Mouse (Mus musculus): ENCODE measurements around the gene Slc41a2. TPM values are rescaled to one million over a fixed set of nuclear protein-coding genes. Genes with fewer than 3 reads are reported as not detected.

The Slc41a2 gene
- polyA plus RNA-seq, 1 experiment, result 11.5 TPM

DNA sequence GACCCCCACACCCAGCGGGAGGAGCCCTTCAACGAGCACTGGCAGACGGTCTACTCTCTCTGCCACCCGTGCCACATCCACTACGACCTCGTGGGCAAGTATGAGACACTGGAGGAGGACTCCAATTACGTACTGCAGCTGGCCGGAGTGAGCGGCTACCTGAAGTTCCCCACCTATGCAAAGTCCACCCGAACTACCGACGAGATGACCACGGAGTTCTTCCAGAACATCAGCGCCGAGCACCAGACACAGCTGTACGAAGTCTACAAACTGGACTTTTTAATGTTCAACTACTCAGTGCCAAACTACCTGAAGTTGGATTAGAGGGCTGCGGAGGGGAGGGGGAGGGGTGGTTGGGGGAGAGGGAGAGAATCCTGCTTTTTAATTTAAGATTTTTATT, 146.2 kb downstream of the Slc41a2 start:
- H3K27me3 ChIP-seq (ENCODE audit: control insufficient read depth, insufficient read depth, low read length), result no peaks in the 10 kb centered on the region
- TF ChIP-seq POLR2A (IDR thresholded peaks at IDR 0.05; ENCODE audit: low read depth, low read length) (no peak), CTCF (IDR thresholded peaks at IDR 0.05; ENCODE audit: extremely low read depth, insufficient read length, insufficient replicate concordance, low read depth, low read length) (no peak)
- no peak overlapping the region for H3K4me3 ChIP-seq (ENCODE audit: low read depth, low read length)
- 97% methylated on average over 17 of the region's 17 CpGs for WGBS
- H3K4me1 ChIP-seq (ENCODE audit: control insufficient read depth, insufficient read depth, insufficient read length, low read length), result no peaks in the 10 kb centered on the region
- no peak overlapping the region for H3K27ac ChIP-seq (ENCODE audit: insufficient read depth, low read depth, low read length)
- no peaks in the 10 kb centered on the region for H3K36me3 ChIP-seq (ENCODE audit: control insufficient read depth, insufficient read depth, low read length)

DNA sequence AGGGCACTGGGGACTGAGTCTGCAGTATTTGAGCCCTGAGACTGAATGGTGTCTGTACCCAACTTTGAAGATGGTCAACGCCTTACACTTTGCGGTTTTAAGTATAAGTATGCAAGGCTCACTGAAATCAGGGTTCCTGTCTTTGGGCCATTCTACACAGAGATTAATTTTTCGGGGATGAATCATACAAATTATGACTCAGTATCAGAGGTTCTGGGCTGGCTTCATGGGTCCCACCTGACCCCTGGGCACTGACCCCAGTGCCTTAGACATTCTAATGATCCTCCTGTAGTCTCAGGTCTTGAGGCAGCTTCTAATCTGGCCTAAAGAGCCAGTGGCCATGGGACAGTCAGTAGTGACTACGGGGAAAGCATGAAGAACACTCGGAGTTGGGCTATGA, 148.6 kb downstream of the Slc41a2 start:
- WGBS, result 96% methylated on average over 5 of the region's 5 CpGs
- H3K36me3 ChIP-seq (ENCODE audit: control insufficient read depth, insufficient read depth, low read length), result no peaks in the 10 kb centered on the region
- no peak overlapping the region for H3K4me3 ChIP-seq (ENCODE audit: low read depth, low read length)
- H3K27ac ChIP-seq (ENCODE audit: insufficient read depth, low read depth, low read length), result no peak overlapping the region
- no peaks in the 10 kb centered on the region; the same call in 1 of the 2 replicates for H3K4me1 ChIP-seq (ENCODE audit: control insufficient read depth, insufficient read depth, insufficient read length, low read length)
- H3K27me3 ChIP-seq (ENCODE audit: control insufficient read depth, insufficient read depth, low read length), result no peaks in the 10 kb centered on the region
- TF ChIP-seq POLR2A (IDR thresholded peaks at IDR 0.05; ENCODE audit: low read depth, low read length), result no peak
- no peak for TF ChIP-seq CTCF (IDR thresholded peaks at IDR 0.05; ENCODE audit: extremely low read depth, insufficient read length, insufficient replicate concordance, low read depth, low read length)

DNA sequence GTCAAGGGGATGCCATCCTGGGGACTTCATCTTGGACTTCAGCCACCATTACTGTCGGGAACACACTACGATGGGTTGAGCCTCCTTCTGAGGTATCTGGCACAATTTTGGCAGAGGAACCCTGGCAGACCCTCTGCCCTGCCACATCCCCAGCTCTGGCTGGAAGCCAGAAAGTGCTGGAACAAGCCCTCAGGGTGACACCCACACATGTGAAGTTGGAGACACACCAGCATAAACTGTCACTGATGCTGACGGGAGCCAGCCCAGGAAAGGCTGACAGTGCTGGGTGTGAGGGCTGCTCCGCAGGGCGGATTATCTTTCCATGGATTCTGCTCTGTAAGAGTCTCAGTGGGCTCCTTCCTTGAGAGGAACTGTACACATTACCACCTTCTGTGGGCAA, 150.7 kb downstream of the Slc41a2 start:
- no peaks in the 10 kb centered on the region; the same call in 1 of the 2 replicates for H3K4me1 ChIP-seq (ENCODE audit: control insufficient read depth, insufficient read depth, insufficient read length, low read length)
- TF ChIP-seq CTCF (IDR thresholded peaks at IDR 0.05; ENCODE audit: extremely low read depth, insufficient read length, insufficient replicate concordance, low read depth, low read length) (no peak), POLR2A (IDR thresholded peaks at IDR 0.05; ENCODE audit: low read depth, low read length) (no peak)
- no peaks in the 10 kb centered on the region for H3K27me3 ChIP-seq (ENCODE audit: control insufficient read depth, insufficient read depth, low read length)
- WGBS, result 79% methylated on average over 5 of the region's 5 CpGs
- H3K4me3 ChIP-seq (ENCODE audit: low read depth, low read length), result no peak overlapping the region
- H3K27ac ChIP-seq (ENCODE audit: insufficient read depth, low read depth, low read length), result no peak overlapping the region
- no peaks in the 10 kb centered on the region for H3K36me3 ChIP-seq (ENCODE audit: control insufficient read depth, insufficient read depth, low read length)

DNA sequence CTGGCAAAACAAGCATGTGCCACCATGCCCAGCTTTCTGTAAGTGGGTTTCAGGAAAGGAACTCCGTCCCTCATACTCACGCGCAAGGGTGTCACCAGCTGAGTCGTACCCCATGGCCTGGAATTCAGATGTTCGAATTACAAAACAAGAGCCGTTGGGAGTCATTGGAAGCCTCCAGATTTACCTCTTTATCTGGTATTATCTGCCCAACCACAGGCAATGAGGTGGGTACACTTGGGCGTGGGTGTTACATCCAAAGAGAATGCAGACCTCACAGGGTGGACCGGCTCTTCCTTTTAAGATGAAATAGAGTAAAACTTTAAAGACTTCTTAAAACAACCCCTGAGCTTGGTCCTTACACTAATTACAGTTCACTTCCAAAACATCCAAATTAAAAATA, 151.5 kb downstream of the Slc41a2 start:
- TF ChIP-seq POLR2A (IDR thresholded peaks at IDR 0.05; ENCODE audit: low read depth, low read length) (no peak), CTCF (IDR thresholded peaks at IDR 0.05; ENCODE audit: extremely low read depth, insufficient read length, insufficient replicate concordance, low read depth, low read length) (no peak)

DNA sequence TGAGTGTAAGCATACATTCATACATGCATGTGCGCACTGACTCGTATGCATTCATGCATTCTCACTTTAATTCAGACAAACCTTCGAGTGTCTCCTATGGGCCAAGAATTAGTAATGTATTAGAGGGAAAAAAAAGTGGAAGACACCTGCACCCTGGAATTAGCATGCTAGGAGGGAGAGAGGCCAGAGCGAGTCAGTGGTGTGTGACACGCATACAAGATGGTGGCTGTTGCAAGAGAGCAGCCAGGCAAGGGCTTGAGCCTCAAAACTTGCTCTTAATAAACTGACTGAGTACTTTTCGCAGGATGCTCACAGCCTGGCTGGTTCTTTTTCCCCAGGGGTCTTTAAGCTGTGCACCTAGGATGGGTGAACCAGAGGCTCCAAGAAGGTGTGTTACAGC, 152.6 kb downstream of the Slc41a2 start:
- H3K27ac ChIP-seq (ENCODE audit: insufficient read depth, low read depth, low read length), result no peak overlapping the region
- no peaks in the 10 kb centered on the region for H3K36me3 ChIP-seq (ENCODE audit: control insufficient read depth, insufficient read depth, low read length)
- H3K4me1 ChIP-seq (ENCODE audit: control insufficient read depth, insufficient read depth, insufficient read length, low read length), result no peaks in the 10 kb centered on the region; the same call in 1 of the 2 replicates
- 91% methylated on average over 6 of the region's 6 CpGs for WGBS
- H3K27me3 ChIP-seq (ENCODE audit: control insufficient read depth, insufficient read depth, low read length), result no peaks in the 10 kb centered on the region
- TF ChIP-seq POLR2A (IDR thresholded peaks at IDR 0.05; ENCODE audit: low read depth, low read length), result no peak
- no peak for TF ChIP-seq CTCF (IDR thresholded peaks at IDR 0.05; ENCODE audit: extremely low read depth, insufficient read length, insufficient replicate concordance, low read depth, low read length)
- no peak overlapping the region for H3K4me3 ChIP-seq (ENCODE audit: low read depth, low read length)

More for the DNA sequence above, 151.5 kb downstream of the Slc41a2 start:
- 87% methylated on average over 8 of the region's 8 CpGs for WGBS
- H3K36me3 ChIP-seq (ENCODE audit: control insufficient read depth, insufficient read depth, low read length), result no peaks in the 10 kb centered on the region
- no peaks in the 10 kb centered on the region for H3K27me3 ChIP-seq (ENCODE audit: control insufficient read depth, insufficient read depth, low read length)
- H3K27ac ChIP-seq (ENCODE audit: insufficient read depth, low read depth, low read length), result no peak overlapping the region
- no peaks in the 10 kb centered on the region; the same call in 1 of the 2 replicates for H3K4me1 ChIP-seq (ENCODE audit: control insufficient read depth, insufficient read depth, insufficient read length, low read length)
- H3K4me3 ChIP-seq (ENCODE audit: low read depth, low read length), result no peak overlapping the region

DNA sequence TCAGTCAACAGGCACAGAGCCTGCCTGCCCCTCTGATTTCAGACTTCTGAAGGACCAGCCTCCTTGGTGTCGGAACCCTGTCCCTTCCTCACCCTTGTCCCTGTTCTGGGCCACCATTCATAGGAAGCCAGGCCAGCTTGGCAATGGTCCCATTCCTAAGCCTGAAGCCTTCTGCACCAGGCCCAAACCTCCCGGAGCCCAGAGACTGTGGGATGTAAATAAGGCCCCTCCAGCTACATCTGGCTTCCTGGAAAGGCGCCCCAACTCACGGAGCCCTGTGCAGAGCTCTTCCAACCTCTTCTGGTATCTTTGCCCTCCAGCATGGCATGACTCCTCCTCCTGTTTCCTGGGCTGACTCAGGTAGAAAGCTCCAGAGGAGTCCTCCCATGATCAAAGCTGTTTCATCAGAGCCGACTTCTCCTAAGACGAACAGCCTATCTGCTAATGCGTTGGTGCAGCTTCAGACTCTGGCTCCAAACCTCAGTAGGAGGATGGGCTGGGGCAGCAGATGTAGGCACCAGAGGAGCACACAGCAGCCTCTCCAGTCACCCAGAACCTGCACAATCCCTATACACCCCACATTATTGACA, 153.1 kb downstream of the Slc41a2 start:
- TF ChIP-seq POLR2A (IDR thresholded peaks at IDR 0.05; ENCODE audit: low read depth, low read length) (no peak), CTCF (IDR thresholded peaks at IDR 0.05; ENCODE audit: extremely low read depth, insufficient read length, insufficient replicate concordance, low read depth, low read length) (no peak)
- Histone ChIP-seq H3K27ac (ENCODE audit: insufficient read depth, low read depth, low read length) (no peak overlapping the region), H3K4me3 (ENCODE audit: low read depth, low read length) (no peak overlapping the region), H3K36me3 (ENCODE audit: control insufficient read depth, insufficient read depth, low read length) (no peaks in the 10 kb centered on the region), H3K27me3 (ENCODE audit: control insufficient read depth, insufficient read depth, low read length) (no peaks in the 10 kb centered on the region), H3K4me1 (ENCODE audit: control insufficient read depth, insufficient read depth, insufficient read length, low read length) (no peaks in the 10 kb centered on the region; the same call in 1 of the 2 replicates)
- WGBS, result 60% methylated on average over 7 of the region's 7 CpGs

DNA sequence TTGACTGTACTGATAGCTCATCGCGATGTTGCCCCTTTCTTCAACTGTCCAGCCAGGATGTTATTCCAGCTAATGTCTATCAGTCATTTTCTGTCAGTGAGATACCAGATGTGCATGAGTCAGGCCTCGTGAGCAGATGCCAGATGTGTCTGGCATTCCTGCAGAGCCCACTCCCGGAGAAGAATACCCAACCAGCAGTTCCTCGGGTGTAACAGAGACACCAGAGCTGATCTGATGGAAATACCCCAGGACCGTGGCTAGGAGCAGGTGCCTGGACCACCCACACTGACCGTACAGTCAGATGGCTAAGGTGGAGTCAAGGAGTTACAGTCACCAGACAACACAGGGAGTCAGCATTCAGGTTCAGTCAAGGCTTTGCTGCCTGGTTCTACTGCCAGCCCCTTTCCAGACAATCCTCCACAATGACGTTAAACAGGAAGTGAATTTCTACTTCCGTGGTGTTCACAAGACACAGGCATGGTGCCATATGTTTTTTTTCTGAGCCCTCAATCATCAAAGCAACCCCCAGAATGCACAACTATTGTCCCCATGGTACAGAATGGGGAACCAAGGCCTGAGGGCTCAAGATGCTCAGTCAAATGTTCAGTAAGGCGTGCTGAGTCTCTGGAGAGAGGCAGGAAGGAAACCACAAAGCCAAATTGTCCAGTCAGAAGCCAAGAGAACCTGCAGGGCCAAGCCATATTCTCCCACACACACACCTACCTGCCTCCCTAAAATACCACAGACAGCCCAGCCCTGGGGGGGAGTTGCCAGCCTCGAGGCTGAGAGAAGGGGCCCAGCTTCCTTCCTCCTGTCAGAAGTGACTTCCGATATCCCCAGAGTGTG, 153.8 kb downstream of the Slc41a2 start:
- H3K4me1 ChIP-seq (ENCODE audit: control insufficient read depth, insufficient read depth, insufficient read length, low read length), result no peaks in the 10 kb centered on the region; the same call in 1 of the 2 replicates
- H3K36me3 ChIP-seq (ENCODE audit: control insufficient read depth, insufficient read depth, low read length), result no peaks in the 10 kb centered on the region
- no peaks in the 10 kb centered on the region for H3K27me3 ChIP-seq (ENCODE audit: control insufficient read depth, insufficient read depth, low read length)
- H3K27ac ChIP-seq (ENCODE audit: insufficient read depth, low read depth, low read length), result no peak overlapping the region
- TF ChIP-seq POLR2A (IDR thresholded peaks at IDR 0.05; ENCODE audit: low read depth, low read length), result no peak
- no peak for TF ChIP-seq CTCF (IDR thresholded peaks at IDR 0.05; ENCODE audit: extremely low read depth, insufficient read length, insufficient replicate concordance, low read depth, low read length)
- no peak overlapping the region for H3K4me3 ChIP-seq (ENCODE audit: low read depth, low read length)
- WGBS, result 71% methylated on average over 12 of the region's 12 CpGs

Measured in small intestine, adult 2 months (tissue).